Mouse (Mus musculus): Measurements from ENCODE around the gene St3gal6. TPM values are rescaled to one million over a fixed set of nuclear protein-coding genes. Genes with fewer than 3 reads are reported as not detected.

The St3gal6 gene
- polyA plus RNA-seq, 1 experiment from 2014 or later, result 19.6 TPM

DNA sequence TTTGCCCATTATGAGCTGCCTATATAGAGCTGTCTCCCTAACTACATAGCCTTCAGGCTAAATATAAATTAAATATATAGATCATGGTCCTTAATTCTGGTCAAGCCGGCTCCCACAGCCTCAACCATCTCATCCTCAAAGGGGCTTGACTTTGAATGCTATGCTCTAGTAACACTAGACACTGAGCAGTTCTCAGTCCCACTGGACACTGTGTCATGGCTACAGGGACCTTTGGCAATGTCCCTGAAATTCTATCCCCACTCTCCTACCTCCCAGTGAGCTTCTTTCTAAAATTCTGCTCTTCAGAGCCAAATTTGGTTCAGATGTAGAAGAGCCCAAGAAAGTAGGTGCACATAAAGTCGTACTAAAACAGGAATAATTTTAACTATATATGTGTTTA is 7.9 kb downstream of the St3gal6 start:
- Histone ChIP-seq H3K4me2 (ENCODE audit: low read depth, low read length) (no peak overlapping the region), H3K4me1 (ENCODE audit: control insufficient read depth, insufficient read depth, low read length) (peaks cover 28% of the 10 kb centered on the region), H3K9me3 (replicated peaks; ENCODE audit: control insufficient read depth, low read length) (no peaks in the 10 kb centered on the region), H3K36me3 (ENCODE audit: control insufficient read depth, insufficient read depth) (no peaks in the 10 kb centered on the region), H3K4me3 (ENCODE audit: low read length) (no peak overlapping the region), H3K27me3 (ENCODE audit: control insufficient read depth, insufficient read depth, low read length) (no peaks in the 10 kb centered on the region), H3K9ac (ENCODE audit: low read length) (no peak overlapping the region), H3K27ac (ENCODE audit: low read length) (no peak overlapping the region)
- WGBS, result 84% methylated on average over 2 of the region's 2 CpGs
- ATAC-seq (replicated peaks; ENCODE audit: extremely low read depth, insufficient read depth, low FRiP score), result no peak

GRCm38 (mm10) chr16:58514565-58514964 is 9.5 kb downstream of the St3gal6 start:
- Histone ChIP-seq H3K4me1 (ENCODE audit: control insufficient read depth, insufficient read depth, low read length) (peaks cover 35% of the 10 kb centered on the region), H3K27me3 (ENCODE audit: control insufficient read depth, insufficient read depth, low read length) (no peaks in the 10 kb centered on the region), H3K27ac (ENCODE audit: low read length) (no peak overlapping the region), H3K4me2 (ENCODE audit: low read depth, low read length) (no peak overlapping the region), H3K36me3 (ENCODE audit: control insufficient read depth, insufficient read depth) (no peaks in the 10 kb centered on the region), H3K9ac (ENCODE audit: low read length) (no peak overlapping the region), H3K4me3 (ENCODE audit: low read length) (no peak overlapping the region), H3K9me3 (replicated peaks; ENCODE audit: control insufficient read depth, low read length) (no peaks in the 10 kb centered on the region)
- WGBS, result 68% methylated on average over 9 of the region's 9 CpGs
- no peak for ATAC-seq (replicated peaks; ENCODE audit: extremely low read depth, insufficient read depth, low FRiP score)

- Histone ChIP-seq H3K36me3 (ENCODE audit: control insufficient read depth, insufficient read depth) (no peaks in the 10 kb centered on the region), H3K27me3 (ENCODE audit: control insufficient read depth, insufficient read depth, low read length) (no peaks in the 10 kb centered on the region), H3K27ac (ENCODE audit: low read length) (peak overlapping the region; percentile 61), H3K9ac (ENCODE audit: low read length) (peak overlapping the region; percentile 27; the same call in 1 of the 2 replicates), H3K4me1 (ENCODE audit: control insufficient read depth, insufficient read depth, low read length) (peaks cover 35% of the 10 kb centered on the region), H3K9me3 (replicated peaks; ENCODE audit: control insufficient read depth, low read length) (no peaks in the 10 kb centered on the region), H3K4me2 (ENCODE audit: low read depth, low read length) (peak overlapping the region; percentile 7; the same call in 1 of the 2 replicates), H3K4me3 (ENCODE audit: low read length) (no peak overlapping the region)
- ATAC-seq (replicated peaks; ENCODE audit: extremely low read depth, insufficient read depth, low FRiP score), result no peak
- WGBS, result 35% methylated on average over 6 of the region's 6 CpGs
Measured at GRCm38 (mm10) chr16:58513755-58514154, 10.3 kb downstream of the St3gal6 start.

DNA sequence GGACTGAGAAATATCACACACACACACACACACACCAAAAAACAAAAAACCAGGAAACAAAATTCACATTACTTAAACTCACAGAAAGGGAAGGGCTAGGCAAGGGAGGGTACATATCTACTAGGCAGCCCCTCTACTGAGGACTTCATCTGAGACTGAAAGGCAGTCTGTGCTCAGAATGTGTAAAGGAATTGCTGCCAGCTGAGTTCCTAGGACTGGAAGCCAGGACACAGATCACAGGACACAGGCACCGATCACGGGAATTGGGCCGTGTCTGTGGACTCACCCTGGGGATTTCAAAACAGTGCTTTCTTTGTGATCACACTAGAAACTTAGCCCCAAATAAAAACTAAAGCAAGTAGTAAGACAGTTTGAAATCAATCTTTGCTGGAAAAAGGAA is 11.2 kb downstream of the St3gal6 start:
- Histone ChIP-seq H3K9me3 (replicated peaks; ENCODE audit: control insufficient read depth, low read length) (no peaks in the 10 kb centered on the region), H3K4me2 (ENCODE audit: low read depth, low read length) (peak overlapping the region; percentile 36; the same call in 1 of the 2 replicates), H3K27me3 (ENCODE audit: control insufficient read depth, insufficient read depth, low read length) (no peaks in the 10 kb centered on the region), H3K27ac (ENCODE audit: low read length) (peak overlapping the region; percentile 93), H3K4me1 (ENCODE audit: control insufficient read depth, insufficient read depth, low read length) (peaks cover 35% of the 10 kb centered on the region), H3K36me3 (ENCODE audit: control insufficient read depth, insufficient read depth) (no peaks in the 10 kb centered on the region), H3K4me3 (ENCODE audit: low read length) (no peak overlapping the region), H3K9ac (ENCODE audit: low read length) (peak overlapping the region; percentile 35; the same call in 1 of the 2 replicates)
- peak; percentile 60; the same call in 1 of the 2 replicates for ATAC-seq (replicated peaks; ENCODE audit: extremely low read depth, insufficient read depth, low FRiP score)
- WGBS, result 19% methylated on average over 3 of the region's 3 CpGs

GRCm38 (mm10) chr16:58512181-58512761 is 11.8 kb downstream of the St3gal6 start:
- Histone ChIP-seq H3K4me3 (ENCODE audit: low read length) (peak overlapping the region; percentile 22; the same call in 1 of the 2 replicates), H3K27me3 (ENCODE audit: control insufficient read depth, insufficient read depth, low read length) (no peaks in the 10 kb centered on the region), H3K36me3 (ENCODE audit: control insufficient read depth, insufficient read depth) (peaks cover under 1% of the 10 kb centered on the region; the same call in 1 of the 2 replicates), H3K4me2 (ENCODE audit: low read depth, low read length) (peak overlapping the region; percentile 59), H3K9ac (ENCODE audit: low read length) (peak overlapping the region; percentile 58), H3K4me1 (ENCODE audit: control insufficient read depth, insufficient read depth, low read length) (peaks cover 40% of the 10 kb centered on the region), H3K9me3 (replicated peaks; ENCODE audit: control insufficient read depth, low read length) (no peaks in the 10 kb centered on the region), H3K27ac (ENCODE audit: low read length) (peak overlapping the region; percentile 93)
- ATAC-seq (replicated peaks; ENCODE audit: extremely low read depth, insufficient read depth, low FRiP score), result peak; percentile 74
- WGBS, result 9% methylated on average over 9 of the region's 9 CpGs

- H3K9ac ChIP-seq (ENCODE audit: low read length), result no peak overlapping the region
- H3K4me2 ChIP-seq (ENCODE audit: low read depth, low read length), result no peak overlapping the region
- no peaks in the 10 kb centered on the region for H3K27me3 ChIP-seq (ENCODE audit: control insufficient read depth, insufficient read depth, low read length)
Measured at GRCm38 (mm10) chr16:58504945-58505344, 19.1 kb downstream of the St3gal6 start.

GRCm38 (mm10) chr16:58502566-58502965 is 21.5 kb downstream of the St3gal6 start:
- WGBS, result 63% methylated on average over 6 of the region's 6 CpGs
- H3K4me2 ChIP-seq (ENCODE audit: low read depth, low read length), result no peak overlapping the region
- H3K27me3 ChIP-seq (ENCODE audit: control insufficient read depth, insufficient read depth, low read length), result no peaks in the 10 kb centered on the region
- H3K9ac ChIP-seq (ENCODE audit: low read length), result no peak overlapping the region
- ATAC-seq (replicated peaks; ENCODE audit: extremely low read depth, insufficient read depth, low FRiP score), result no peak
- no peak overlapping the region for H3K4me3 ChIP-seq (ENCODE audit: low read length)
- peak overlapping the region; percentile 69 for H3K27ac ChIP-seq (ENCODE audit: low read length)
- peaks cover 37% of the 10 kb centered on the region for H3K4me1 ChIP-seq (ENCODE audit: control insufficient read depth, insufficient read depth, low read length)
- H3K9me3 ChIP-seq (replicated peaks; ENCODE audit: control insufficient read depth, low read length), result no peaks in the 10 kb centered on the region
- H3K36me3 ChIP-seq (ENCODE audit: control insufficient read depth, insufficient read depth), result peaks cover 5% of the 10 kb centered on the region; the same call in 1 of the 2 replicates

More at GRCm38 (mm10) chr16:58504945-58505344, 19.1 kb downstream of the St3gal6 start:
- no peak for ATAC-seq (replicated peaks; ENCODE audit: extremely low read depth, insufficient read depth, low FRiP score)
- H3K27ac ChIP-seq (ENCODE audit: low read length), result no peak overlapping the region
- H3K9me3 ChIP-seq (replicated peaks; ENCODE audit: control insufficient read depth, low read length), result no peaks in the 10 kb centered on the region
- no peak overlapping the region for H3K4me3 ChIP-seq (ENCODE audit: low read length)
- peaks cover 5% of the 10 kb centered on the region; the same call in 1 of the 2 replicates for H3K36me3 ChIP-seq (ENCODE audit: control insufficient read depth, insufficient read depth)
- H3K4me1 ChIP-seq (ENCODE audit: control insufficient read depth, insufficient read depth, low read length), result peaks cover 17% of the 10 kb centered on the region

DNA sequence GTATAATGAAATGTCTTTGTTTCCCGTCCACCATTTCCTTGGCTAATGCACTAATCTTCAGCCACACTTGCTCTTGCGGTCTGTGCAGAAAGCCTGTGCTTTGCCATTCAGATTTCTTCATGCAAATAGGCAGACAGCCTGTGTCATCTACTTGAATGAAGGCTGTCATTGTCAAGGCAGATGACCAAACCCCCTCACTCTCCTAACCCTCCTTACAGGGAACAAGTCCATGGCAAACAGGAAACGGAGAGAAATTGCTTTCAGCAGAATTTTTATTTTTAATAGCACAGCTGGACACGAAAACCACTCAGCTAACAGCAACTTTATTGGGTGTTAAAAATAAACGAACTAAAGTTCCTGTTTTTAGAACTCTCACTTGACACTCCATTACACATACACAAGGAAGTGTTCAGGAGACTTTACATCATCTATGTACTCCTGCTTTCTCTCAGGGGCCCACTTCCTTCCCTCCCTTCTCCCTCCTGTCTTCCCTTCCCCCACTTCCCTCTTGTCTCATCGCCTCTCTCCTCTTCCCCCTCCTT is 22.2 kb downstream of the St3gal6 start:
- Histone ChIP-seq H3K4me3 (ENCODE audit: low read length) (no peak overlapping the region), H3K36me3 (ENCODE audit: control insufficient read depth, insufficient read depth) (peaks cover under 1% of the 10 kb centered on the region; the same call in 1 of the 2 replicates), H3K4me1 (ENCODE audit: control insufficient read depth, insufficient read depth, low read length) (peaks cover 39% of the 10 kb centered on the region), H3K9me3 (replicated peaks; ENCODE audit: control insufficient read depth, low read length) (no peaks in the 10 kb centered on the region), H3K9ac (ENCODE audit: low read length) (no peak overlapping the region), H3K4me2 (ENCODE audit: low read depth, low read length) (peak overlapping the region; percentile 32; the same call in 1 of the 2 replicates), H3K27ac (ENCODE audit: low read length) (peak overlapping the region; percentile 69), H3K27me3 (ENCODE audit: control insufficient read depth, insufficient read depth, low read length) (no peaks in the 10 kb centered on the region)
- ATAC-seq (replicated peaks; ENCODE audit: extremely low read depth, insufficient read depth, low FRiP score), result peak; percentile 57; the same call in 1 of the 2 replicates
- 39% methylated on average over 6 of the region's 6 CpGs for WGBS

DNA sequence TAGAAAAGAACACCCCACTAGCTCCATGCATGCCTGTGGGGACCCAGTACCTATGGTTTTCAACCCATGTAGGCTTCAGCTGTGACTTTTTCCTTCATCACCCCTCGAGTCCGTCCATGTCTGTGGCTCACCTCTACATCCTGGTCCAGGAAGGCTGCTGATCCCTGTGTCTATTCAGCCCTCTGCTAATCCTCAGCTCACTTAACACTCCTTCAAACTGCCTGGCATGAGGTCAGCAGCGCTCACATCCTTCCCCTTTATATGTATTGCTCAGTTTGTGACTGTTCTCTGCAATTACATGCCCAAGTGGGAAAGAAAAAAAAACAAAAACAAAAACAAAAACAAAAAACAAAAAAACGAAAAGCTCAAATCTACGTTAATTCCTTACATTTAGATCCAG is 24.4 kb downstream of the St3gal6 start:
- Histone ChIP-seq H3K9ac (ENCODE audit: low read length) (no peak overlapping the region), H3K27me3 (ENCODE audit: control insufficient read depth, insufficient read depth, low read length) (no peaks in the 10 kb centered on the region), H3K27ac (ENCODE audit: low read length) (peak overlapping the region; percentile 91), H3K9me3 (replicated peaks; ENCODE audit: control insufficient read depth, low read length) (no peaks in the 10 kb centered on the region), H3K4me1 (ENCODE audit: control insufficient read depth, insufficient read depth, low read length) (peaks cover 40% of the 10 kb centered on the region), H3K4me2 (ENCODE audit: low read depth, low read length) (no peak overlapping the region), H3K36me3 (ENCODE audit: control insufficient read depth, insufficient read depth) (no peaks in the 10 kb centered on the region), H3K4me3 (ENCODE audit: low read length) (no peak overlapping the region)
- no peak; the same call in 1 of the 2 replicates for ATAC-seq (replicated peaks; ENCODE audit: extremely low read depth, insufficient read depth, low FRiP score)
- 73% methylated on average over 5 of the region's 5 CpGs for WGBS
